ENCODE assay signal across 8 mouse cellular contexts in genomic region chr11:118584826-118585225, GRCm38 (mm10).
A peak's percentile ranks its signal among the peaks of the same experiment; 100 is the strongest.
DNase-seq lines count a peak whose midpoint lies in the region; ATAC-seq and TF ChIP-seq lines count a peak whose summit lies in the region.

No protein-coding gene starts in this region.

- H3K9ac ChIP-seq in midbrain, embryonic 15.5 days: no peak overlapping the region
- no peak overlapping the region for H3K9ac ChIP-seq in limb, embryonic 11.5 days (ENCODE audit: low read length)

- peak; percentile 77 for DNase-seq in midbrain, embryonic 10.5 days (ENCODE audit: low spot score)
- peak; percentile 59 to 87 for DNase-seq in adrenal gland, adult (ENCODE audit: inconsistent age in 2 of 2, low spot score in 1 of 2)
- DNase-seq in gastrocnemius, adult 8-10 months (ENCODE audit: low spot score in 2 of 2): peak; percentile 20 to 38
- peak; percentile 98 for DNase-seq in limb, embryonic 11.5 days (ENCODE audit: low spot score)
- DNase-seq in ovary, postnatal 14 days (ENCODE audit: low spot score): peak; percentile 82
- DNase-seq in cerebellum, adult 2 months: no peak
- no peak for DNase-seq in cerebellum, adult 11 months

- H3K27me3 ChIP-seq in midbrain, embryonic 10.5 days (ENCODE audit: low read depth, poor library complexity, severe bottlenecking): no peaks in the 10 kb centered on the region
- H3K27me3 ChIP-seq in midbrain, embryonic 15.5 days (replicated peaks): no peaks in the 10 kb centered on the region
- H3K27me3 ChIP-seq in limb, embryonic 11.5 days (ENCODE audit: control insufficient read depth, insufficient read depth, low read length): no peaks in the 10 kb centered on the region
- no peaks in the 10 kb centered on the region for H3K27me3 ChIP-seq in cerebellum, adult 2 months (ENCODE audit: control insufficient read depth, insufficient read depth, low read length)

- WGBS in midbrain, embryonic 10.5 days: 7% methylated on average over 14 of the region's 15 CpGs
- WGBS in midbrain, embryonic 15.5 days: 9% methylated on average over 15 of the region's 15 CpGs
- 6% methylated on average over 14 of the region's 15 CpGs for WGBS in limb, embryonic 11.5 days
- 30% methylated on average over 15 of the region's 15 CpGs for WGBS in cerebellum, adult 2 months

- no peaks in the 10 kb centered on the region for H3K4me1 ChIP-seq in midbrain, embryonic 10.5 days
- peaks cover 3% of the 10 kb centered on the region; the same call in 1 of the 2 replicates for H3K4me1 ChIP-seq in midbrain, embryonic 15.5 days
- no peaks in the 10 kb centered on the region for H3K4me1 ChIP-seq in limb, embryonic 11.5 days (ENCODE audit: control insufficient read depth, insufficient read depth, low read length)
- peaks cover 76% of the 10 kb centered on the region for H3K4me1 ChIP-seq in cerebellum, adult 2 months (ENCODE audit: control insufficient read depth, insufficient read depth, low read length)

- no peak overlapping the region for H3K4me2 ChIP-seq in midbrain, embryonic 15.5 days
- no peak overlapping the region for H3K4me2 ChIP-seq in limb, embryonic 11.5 days (ENCODE audit: low read depth, severe bottlenecking)

- H3K4me3 ChIP-seq in midbrain, embryonic 10.5 days: no peak overlapping the region
- no peak overlapping the region for H3K4me3 ChIP-seq in midbrain, embryonic 15.5 days
- no peak overlapping the region for H3K4me3 ChIP-seq in limb, embryonic 11.5 days (ENCODE audit: low read depth, low read length)
- no peak overlapping the region for H3K4me3 ChIP-seq in cerebellum, adult 2 months (replicated peaks; ENCODE audit: insufficient read depth, low read depth, low read length)

- no peaks in the 10 kb centered on the region for H3K36me3 ChIP-seq in midbrain, embryonic 10.5 days
- H3K36me3 ChIP-seq in midbrain, embryonic 15.5 days (replicated peaks): no peaks in the 10 kb centered on the region
- H3K36me3 ChIP-seq in limb, embryonic 11.5 days (ENCODE audit: control insufficient read depth, insufficient read depth, low read length): no peaks in the 10 kb centered on the region

- no peak for ATAC-seq in midbrain, embryonic 15.5 days (replicated peaks)
- no peak for ATAC-seq in limb, embryonic 11.5 days (ENCODE audit: insufficient number of reproducible peaks, low FRiP score, low TSS enrichment, low read depth)

- TF ChIP-seq POLR2A in cerebellum, adult 2 months (IDR thresholded peaks at IDR 0.05; ENCODE audit: borderline replicate concordance, insufficient read depth, low read length): no peak

- no peak for TF ChIP-seq CTCF in cerebellum, adult 2 months (IDR thresholded peaks at IDR 0.05; ENCODE audit: borderline replicate concordance, insufficient read depth, low read depth, low read length)

- no peaks in the 10 kb centered on the region for H3K9me3 ChIP-seq in midbrain, embryonic 10.5 days (replicated peaks)
- no peaks in the 10 kb centered on the region for H3K9me3 ChIP-seq in midbrain, embryonic 15.5 days
- no peaks in the 10 kb centered on the region for H3K9me3 ChIP-seq in limb, embryonic 11.5 days (ENCODE audit: control insufficient read depth, low read length)

- no peak overlapping the region for H3K27ac ChIP-seq in midbrain, embryonic 10.5 days (replicated peaks)
- no peak overlapping the region for H3K27ac ChIP-seq in midbrain, embryonic 15.5 days
- H3K27ac ChIP-seq in limb, embryonic 11.5 days (replicated peaks; ENCODE audit: low read depth, low read length): no peak overlapping the region
- no peak overlapping the region for H3K27ac ChIP-seq in cerebellum, adult 2 months (ENCODE audit: insufficient read depth, low read length)

Comparison
In these comparisons a context has a peak if more than half of its experiments do, and no peak if none do; other contexts are left out.
1. DNase-seq: peak in midbrain, embryonic 10.5 days (single experiment), adrenal gland, adult (2 of 2), gastrocnemius, adult 8-10 months (2 of 2), limb, embryonic 11.5 days (single experiment) and ovary, postnatal 14 days (single experiment); none in cerebellum, adult 2 months (0 of 2) and cerebellum, adult 11 months (single experiment).